Mouse (Mus musculus) heart, postnatal 4 days (tissue): ENCODE measurements around the gene Utp15. TPM values are rescaled to one million over a fixed set of nuclear protein-coding genes. Genes with fewer than 3 reads are reported as not detected.

Source experiments
- DNase-seq: peaks from one replicate; pipeline ENCODE4 v3.0.0; 2021
- total RNA-seq, 2 experiments: library from RNA; stranded (reverse); gene quantifications; 2 replicates each; pipeline ENCODE4 v1.2.3; 2021

Utp15 gene
- total RNA-seq, 2 experiments from 2014 or later: 9.7 to 11.6 TPM

DNA sequence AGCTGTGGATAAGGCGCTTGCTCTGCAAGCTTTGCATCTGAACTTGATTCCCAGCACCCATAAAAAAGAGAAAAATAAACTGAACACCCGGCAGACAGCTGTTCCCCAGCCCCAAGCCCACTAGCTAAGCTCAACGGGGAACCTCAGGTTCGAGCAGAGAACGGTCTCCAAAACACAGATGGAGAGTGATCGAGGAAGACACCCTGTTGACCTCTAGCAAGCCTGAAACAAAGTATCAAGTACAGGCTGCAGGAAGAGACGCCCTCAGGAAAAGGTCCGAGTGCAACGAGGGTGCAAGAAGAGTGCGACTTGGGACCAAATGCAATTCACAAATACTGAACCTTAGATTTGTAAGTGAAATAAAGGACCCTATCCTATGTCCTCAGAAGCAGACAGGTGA lies 13.2 kb downstream of the Utp15 start:
- no peak for DNase-seq

DNA sequence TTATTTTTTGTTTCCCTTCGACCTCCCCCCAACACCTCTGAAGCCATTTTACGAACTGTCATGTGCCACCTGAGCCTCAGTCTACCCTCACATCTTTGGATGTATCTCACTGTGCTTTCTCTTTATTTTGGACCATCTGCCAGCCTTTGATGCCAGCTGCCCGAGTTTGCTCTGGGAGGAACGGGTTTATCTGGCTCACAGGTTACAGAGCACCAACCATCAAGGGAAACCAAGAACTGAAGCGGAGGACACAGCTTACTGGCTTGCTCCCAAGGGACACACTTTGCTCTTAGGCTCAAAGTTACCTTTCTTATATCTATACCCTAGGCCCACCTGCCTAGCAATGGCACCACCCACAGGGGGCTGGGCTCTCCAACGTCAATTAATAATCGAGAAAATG lies 17.5 kb downstream of the Utp15 start:
- DNase-seq: no peak

DNA sequence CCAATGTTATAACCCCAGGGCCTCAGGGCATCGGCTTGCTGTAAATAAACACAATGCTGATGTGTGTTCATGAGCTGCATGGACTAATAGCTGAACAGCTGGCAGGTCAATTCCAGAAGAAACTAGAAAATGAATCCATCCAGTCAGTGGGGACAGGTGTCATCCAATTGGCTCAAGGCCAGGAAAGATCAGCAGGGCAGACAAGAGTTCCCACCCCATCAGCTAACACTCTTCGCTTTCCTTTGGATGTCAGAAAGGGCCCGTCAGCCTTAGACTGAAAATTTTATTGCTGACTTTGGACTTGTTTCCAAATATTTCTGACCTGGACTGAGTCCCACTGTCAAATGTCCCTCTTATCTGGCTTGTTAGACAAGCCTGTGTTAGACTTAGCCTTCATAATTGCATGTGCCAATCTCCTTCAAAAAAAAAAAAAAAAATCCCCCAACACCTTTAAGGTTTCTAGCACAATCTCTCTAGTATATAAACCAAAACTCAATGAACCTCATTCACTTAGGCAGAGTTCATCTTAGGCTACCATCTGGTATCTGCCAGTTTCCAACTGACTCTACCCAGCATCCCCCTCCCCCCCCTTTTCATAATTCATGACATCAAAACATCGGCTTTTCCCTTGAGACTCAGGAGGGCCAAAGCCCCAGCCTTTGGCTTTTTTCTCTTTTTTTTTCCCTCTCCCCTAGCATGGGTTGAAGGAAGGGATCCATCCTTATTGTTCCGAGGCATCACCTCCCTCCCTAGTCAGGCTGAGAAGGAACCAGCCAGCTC lies 18.1 kb downstream of the Utp15 start:
- peak; percentile 9 for DNase-seq

DNA sequence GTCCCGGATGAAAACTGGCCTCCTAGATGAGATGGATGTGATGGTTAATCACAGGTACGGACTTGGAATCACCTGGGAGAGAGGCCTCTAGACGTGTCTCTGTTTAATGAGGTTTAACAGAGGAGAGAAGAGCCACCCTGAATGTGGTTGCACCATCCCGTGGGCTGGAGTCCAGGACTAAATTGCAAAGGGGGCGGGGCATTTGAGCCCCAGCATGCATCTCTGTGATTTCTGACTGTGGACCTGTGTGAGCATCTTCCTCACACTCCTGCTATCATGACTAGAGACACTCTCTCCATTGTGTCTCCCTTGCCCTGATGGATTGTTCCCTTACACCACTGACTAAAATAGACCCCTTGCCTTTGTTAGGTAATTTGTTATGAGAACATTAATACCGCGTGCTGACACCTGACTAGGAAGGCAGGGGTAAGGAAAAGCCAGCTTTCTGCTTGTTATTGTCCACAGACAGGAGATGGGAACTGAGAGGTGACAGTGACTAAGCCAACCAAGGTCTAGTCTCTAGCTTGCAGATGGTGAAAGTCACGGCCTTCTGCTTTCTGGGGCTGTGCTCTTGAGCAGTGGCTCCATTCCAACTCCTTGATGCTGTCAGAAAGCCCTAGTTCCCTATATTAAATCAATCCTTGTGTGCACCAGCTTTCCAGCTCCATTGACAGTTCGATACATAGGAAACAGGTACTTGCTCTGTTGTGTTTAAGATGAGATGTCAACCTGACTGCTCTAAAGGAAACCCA lies 21.1 kb downstream of the Utp15 start:
- no peak for DNase-seq

DNA sequence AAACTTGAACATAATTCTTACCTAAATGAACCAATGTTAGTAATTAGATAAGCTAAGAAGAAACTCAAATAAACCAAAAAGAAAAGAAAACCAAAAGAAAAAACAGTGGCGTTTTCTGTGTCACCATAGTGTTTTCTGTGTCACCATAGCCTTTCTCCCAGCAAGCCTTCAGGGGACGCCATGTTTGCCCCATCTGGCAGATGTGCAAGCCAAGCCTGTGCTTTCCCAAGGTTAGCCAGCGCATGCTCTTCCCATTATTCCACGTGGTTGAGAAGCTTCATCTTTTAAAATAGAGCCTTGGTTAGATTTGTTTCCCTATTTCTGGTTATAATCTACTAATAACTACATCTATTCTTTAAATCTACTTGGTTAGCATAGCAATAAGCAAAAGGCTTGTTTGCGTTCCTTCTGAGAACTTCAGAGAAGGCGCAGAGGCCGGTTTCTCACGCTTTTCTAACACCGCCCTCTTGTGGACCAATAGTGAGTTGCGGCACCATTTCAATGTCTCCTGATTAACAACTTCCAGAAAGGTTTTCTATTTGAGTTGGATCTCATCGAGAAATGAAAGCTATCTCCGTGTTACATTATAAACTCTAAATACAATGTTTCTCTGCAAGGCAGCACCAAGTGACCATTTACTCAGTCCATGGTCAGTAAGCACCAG lies 22.7 kb downstream of the Utp15 start:
- peak; percentile 81 for DNase-seq

DNA sequence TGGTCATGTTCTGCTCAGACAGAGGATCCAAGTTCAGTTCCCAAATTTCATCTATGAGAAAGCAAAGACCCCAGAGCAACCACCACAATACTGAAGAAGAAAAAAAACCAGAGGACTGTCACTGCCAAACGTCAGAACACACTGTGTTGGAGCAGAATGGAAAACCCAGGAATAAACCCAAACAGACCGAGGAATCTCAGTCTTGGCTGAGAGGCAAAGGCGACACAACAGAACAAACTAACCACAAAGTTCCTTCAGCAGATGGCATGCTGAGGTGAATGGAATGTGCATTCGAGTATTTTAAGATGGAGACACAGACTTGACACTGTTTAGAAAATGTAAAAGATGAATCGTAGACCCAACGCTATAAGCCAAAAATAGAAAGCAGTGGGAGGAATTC lies 27.4 kb downstream of the Utp15 start:
- no peak for DNase-seq

DNA sequence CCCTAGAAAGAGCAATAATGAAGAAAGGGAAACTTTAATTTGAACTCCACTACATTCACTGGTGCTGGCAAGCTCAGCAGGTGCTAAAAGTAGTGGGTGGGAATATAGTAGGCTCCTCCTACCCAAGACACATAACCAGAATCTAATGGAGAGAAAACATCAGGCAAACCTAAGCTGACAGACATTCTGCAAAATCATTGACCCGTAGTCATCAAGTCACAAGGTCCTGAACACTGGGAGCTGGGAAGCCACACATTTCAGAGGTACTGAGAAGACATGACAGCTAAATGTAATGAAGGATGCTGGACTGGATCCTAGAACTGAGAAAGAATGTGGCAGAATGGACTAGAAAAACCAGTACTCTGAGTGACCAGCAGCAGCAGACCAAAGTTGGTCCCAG lies 32.3 kb downstream of the Utp15 start:
- no peak for DNase-seq

DNA sequence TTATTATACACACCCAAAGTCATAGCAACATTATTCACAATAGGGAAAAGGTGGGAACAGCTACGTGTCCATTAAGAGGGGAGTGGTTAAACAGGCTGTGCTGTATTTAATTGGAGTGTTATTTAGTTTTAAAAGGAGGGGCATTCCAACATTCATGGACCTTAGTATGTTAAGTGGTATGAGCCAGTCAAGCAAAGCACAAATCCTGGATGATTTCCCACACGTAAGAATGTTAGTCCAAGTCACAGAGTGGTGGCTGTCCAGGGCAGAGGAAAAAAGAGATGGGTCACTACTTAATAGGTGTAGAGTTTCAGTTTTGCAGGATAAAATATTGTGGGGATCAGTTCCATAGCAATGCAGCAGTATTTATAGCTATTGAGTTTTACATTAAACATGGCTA lies 36.6 kb downstream of the Utp15 start:
- DNase-seq: no peak

DNA sequence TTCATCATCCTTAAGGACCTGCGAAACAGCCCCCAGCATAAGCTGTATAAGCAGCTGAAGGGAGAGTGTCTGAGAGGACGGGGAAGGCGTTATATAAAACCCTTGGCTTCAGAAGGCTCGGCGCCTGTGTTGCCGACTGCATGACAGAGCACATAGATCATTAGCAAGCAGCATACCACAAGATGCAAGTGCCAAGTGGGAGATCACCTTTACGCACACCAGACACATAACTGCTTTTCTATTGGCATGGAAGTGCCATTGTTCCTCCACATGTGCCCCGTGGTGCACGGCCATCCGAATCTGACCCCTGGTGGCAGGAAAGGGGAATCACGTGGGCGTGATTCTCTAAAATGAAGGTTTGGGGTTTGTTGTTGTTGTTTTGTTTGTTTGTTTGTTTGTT lies 40.0 kb downstream of the Utp15 start:
- DNase-seq: peak; percentile 61

DNA sequence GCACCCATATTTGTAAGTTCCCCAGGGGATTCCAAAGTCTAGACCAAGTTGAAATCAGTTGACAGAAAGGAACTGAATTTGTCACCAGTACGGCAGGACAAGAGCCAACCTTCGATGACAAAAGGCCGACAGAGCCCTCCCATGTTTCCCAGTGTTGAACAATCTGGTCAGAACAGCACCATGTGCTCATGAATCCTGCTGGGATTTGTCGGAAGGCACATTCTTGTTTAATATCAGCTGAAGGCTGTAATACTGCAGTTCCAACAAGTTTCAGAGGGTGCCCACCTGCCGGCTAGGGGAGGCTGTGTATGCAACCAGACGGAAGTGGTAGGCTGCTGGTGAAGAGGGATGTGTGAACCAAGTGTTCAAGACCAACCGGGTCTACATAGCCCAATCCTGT lies 52.7 kb downstream of the Utp15 start:
- no peak for DNase-seq

DNA sequence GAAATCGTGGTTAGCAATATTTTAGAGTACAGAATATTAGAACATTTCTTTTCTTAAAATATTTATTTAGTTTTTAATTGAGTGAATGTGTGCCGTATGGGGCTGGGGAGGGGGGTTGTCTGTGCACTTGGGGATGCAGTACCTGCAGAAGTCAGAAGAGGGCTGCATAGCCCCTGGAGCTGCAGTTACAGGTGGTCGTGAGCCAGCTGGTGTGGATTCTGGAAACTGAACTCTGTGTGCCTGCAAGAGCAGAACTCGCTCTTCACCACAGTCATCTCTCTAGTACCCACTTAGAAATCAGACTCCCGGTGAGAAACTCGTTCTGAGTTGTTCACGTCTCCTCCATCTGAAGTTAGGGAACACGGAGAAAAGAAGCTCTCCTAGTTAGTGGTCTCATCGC lies 54.0 kb downstream of the Utp15 start:
- peak; percentile 43 for DNase-seq

DNA sequence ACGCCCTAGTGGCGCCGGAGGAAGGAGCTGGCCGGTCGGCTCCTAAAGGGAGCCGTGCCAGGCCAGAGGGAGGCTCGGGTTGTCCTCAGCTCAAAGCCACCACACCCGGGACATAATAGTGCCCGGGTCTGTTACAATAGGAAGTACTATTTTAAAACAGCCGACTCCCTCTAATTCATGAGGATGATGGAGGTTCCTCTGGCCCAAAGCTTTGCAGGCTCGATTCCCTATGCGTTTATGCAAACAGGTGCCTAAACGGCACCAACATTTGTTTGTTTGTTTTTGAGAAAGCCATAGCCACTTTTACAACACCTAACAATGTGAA lies 56.3 kb downstream of the Utp15 start:
- no peak for DNase-seq

DNA sequence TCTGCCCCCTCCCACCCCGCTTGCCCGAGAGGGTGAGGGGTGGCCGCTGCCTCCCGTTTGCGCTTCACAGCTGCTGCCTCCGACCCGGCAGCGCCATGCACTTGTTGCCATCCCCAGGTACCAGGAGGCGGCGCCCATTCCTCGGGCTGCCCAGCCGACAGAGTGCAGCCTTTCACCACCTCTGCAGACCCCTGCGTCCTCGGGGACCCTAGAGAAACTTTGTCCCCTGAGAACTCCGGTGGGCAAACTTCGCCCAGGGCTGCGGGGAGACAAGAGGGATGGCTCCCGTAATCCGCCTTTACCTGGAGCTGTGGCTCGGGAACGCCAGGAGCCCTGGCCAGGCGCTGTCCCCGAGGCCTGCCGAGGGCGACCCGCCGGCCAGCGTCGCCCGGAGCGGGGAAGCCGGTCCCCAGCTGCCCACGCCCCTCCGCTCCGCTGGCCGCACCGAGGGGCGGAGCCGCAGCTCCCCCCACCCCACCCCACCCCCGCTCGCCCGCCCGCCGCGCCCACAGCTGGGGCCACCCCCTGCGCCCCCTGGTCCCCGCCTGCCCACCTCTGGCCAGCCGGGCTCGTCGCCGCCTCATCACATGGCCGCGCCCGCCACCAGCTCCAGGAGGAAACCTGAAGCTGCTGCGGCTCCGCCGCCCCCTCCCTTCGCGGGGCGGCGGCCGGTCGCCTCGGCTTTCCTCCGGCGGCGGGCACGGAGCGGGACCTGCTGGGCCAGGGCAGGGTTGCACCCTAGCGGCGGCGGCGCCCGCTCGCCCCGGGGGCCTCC lies 56.9 kb downstream of the Utp15 start, which contains the start of gene Arhgef28:
Arhgef28 (minus strand) TSS at position 669 of the 775 bp plus-strand sequence.
- DNase-seq: peak; percentile 78

DNA sequence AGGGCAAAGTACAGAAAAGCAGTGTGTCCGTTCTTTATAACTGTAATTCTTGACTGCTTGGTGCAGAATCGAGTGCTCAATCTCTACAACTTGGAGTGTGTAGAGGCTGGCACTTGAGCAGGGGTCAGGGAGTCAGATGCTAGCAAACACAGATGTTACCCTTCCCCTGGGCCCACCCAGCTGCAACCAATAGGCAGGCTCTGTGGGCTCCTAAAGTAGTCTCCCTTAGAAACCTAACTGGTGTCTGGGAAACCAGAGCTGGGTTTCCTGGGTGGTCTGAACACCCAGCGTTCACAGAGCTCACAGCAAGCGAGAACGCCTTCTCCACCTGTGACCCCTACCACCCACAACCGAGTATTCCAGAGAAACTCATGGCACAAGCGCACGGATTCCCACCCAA lies 57.7 kb downstream of the Utp15 start:
- no peak for DNase-seq

DNA sequence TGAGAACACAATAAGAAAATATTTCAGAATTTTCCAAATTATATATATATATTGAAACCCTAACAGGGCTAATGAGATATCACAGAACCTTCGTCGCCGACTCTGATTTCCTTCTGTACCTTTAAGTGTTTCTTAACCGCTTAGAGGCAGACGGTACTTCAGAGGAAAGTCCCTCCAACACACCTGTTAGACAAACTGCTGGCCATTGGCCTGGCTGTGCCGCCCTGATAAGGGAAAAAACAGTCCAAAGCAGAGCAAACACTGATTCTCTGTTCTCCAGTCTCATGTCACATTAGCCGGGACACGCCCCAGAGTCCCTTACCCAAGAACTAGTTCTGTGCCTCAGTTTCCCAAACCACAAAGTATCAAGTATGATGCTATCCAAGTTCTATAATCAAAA lies 58.5 kb downstream of the Utp15 start:
- DNase-seq: no peak

DNA sequence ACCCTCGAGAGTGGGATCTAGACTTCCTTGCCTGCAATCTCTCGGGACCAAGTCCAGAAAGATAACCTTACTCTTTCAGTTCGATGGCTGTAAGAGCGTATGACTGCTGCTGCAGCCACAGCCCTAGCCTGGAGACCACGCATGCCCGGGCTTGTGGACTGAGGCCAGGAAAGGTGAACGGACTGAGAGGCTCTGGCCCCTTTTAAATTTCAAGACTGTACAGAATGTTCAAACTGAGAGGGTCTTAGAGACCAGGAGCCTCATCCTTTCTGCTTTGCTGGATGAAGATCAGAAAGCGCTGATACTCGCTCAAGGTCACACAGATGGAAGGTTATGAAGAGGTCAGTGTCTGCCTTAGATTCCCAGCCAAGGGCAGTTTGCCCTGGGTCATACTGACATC lies 61.4 kb downstream of the Utp15 start:
- DNase-seq: peak; percentile 20

Other genes with a start within 250 kb of the Utp15 start
- gene Arhgef28, start 56.6 kb downstream of the Utp15 start, total RNA-seq: 1 to 10 TPM; 7.0 to 9.8 TPM
- 10 to 100 TPM; 20.8 to 21.8 TPM for gene Ankra2, start within 50 bp of the Utp15 start, total RNA-seq
- not detected for gene Gm21976, start 16.8 kb upstream of the Utp15 start, total RNA-seq
- 100 to 1,000 TPM; 291 to 301 TPM for gene Btf3, start 54.0 kb upstream of the Utp15 start, total RNA-seq
- under 1 TPM; 0.14 to 0.24 TPM for gene Foxd1, start 91.2 kb upstream of the Utp15 start, total RNA-seq
- not detected for gene Gm10320, start 229.0 kb upstream of the Utp15 start, total RNA-seq